Mouse (Mus musculus) small intestine, adult 2 months (tissue): ENCODE data around the gene Rbm44. TPM values are rescaled to one million over a fixed set of nuclear protein-coding genes. Genes with fewer than 3 reads are reported as not detected.

Experiments
- H3K27ac ChIP-seq: fragments of 200-500 bp; 2 replicates; pipeline ENCODE4 v1.5.1; 2012; ENCODE audit warnings: low read depth, low read length, control low read depth, inconsistent platforms; ENCODE audit not compliant: insufficient read depth
- H3K27me3 ChIP-seq: fragments of 200-500 bp; 2 replicates; pipeline ENCODE4 v1.6.1; 2012; ENCODE audit warnings: mild to moderate bottlenecking, moderate library complexity, low read length, inconsistent platforms; ENCODE audit not compliant: control insufficient read depth, insufficient read depth
- H3K36me3 ChIP-seq: fragments of 200-500 bp; 2 replicates; pipeline ENCODE4 v1.6.1; 2012; ENCODE audit warnings: mild to moderate bottlenecking, low read length, control low read depth, inconsistent platforms; ENCODE audit not compliant: control insufficient read depth, insufficient read depth
- H3K4me1 ChIP-seq: fragments of 200-500 bp; 2 replicates; pipeline ENCODE4 v1.6.1; 2012; ENCODE audit warnings: low read length, inconsistent platforms, mixed read lengths; ENCODE audit not compliant: control insufficient read depth, insufficient read depth, insufficient read length
- H3K4me3 ChIP-seq: fragments of 200-500 bp; 2 replicates; pipeline ENCODE4 v1.5.1; 2012; ENCODE audit warnings: low read depth, mild to moderate bottlenecking, control low read depth, inconsistent platforms, low read length, moderate library complexity
- CTCF ChIP-seq: fragments of 200-500 bp; IDR thresholded peaks from 2 replicates; pipeline ENCODE4 v1.5.1; 2012; ENCODE audit warnings: low read depth, mild to moderate bottlenecking, control low read depth, inconsistent platforms, low read length, moderate library complexity, mixed read lengths; ENCODE audit not compliant: insufficient replicate concordance, insufficient read length; ENCODE audit errors: extremely low read depth
- POLR2A ChIP-seq: fragments of 200-500 bp; IDR thresholded peaks from 2 replicates; pipeline ENCODE4 v1.6.1; 2012; ENCODE audit warnings: low read depth, mild to moderate bottlenecking, control low read depth, inconsistent platforms, low read length, moderate library complexity
- WGBS: fragments of 180-500 bp; shearing (Covaris S2); methylation state at CpG from one replicate; pipeline ENCODE4 v1.1.7; 2018; 5-methylcytosine and 5-hydroxymethylcytosine counted together
- polyA plus RNA-seq: library from polyadenylated mRNA; depleted of rRNA; stranded (reverse); fragments of >200 nt; gene quantifications from 2 replicates; pipeline ENCODE4 v1.2.3, GENCODE M21; 2012

The Rbm44 gene
- polyA plus RNA-seq, 1 experiment = not detected

GRCm38 (mm10) chr1:91207334-91208074 lies 62.6 kb downstream of the Rbm44 start:
- H3K36me3 ChIP-seq = no peaks in the 10 kb centered on the region
- H3K27me3 ChIP-seq = no peaks in the 10 kb centered on the region
- no peak for TF ChIP-seq CTCF
- TF ChIP-seq POLR2A = no peak
- H3K4me1 ChIP-seq = peaks cover 8% of the 10 kb centered on the region; the same call in 1 of the 2 replicates
- 0 out of 2 replicates have a peak overlapping the region, but pooled peaks have one; percentile 22 for H3K27ac ChIP-seq
- WGBS = 31% methylated on average over 3 of the region's 3 CpGs
- H3K4me3 ChIP-seq = no peak overlapping the region

- TF ChIP-seq POLR2A = no peak
- no peak for TF ChIP-seq CTCF
- Histone ChIP-seq H3K27ac (no peak overlapping the region), H3K4me1 (peaks cover 8% of the 10 kb centered on the region; the same call in 1 of the 2 replicates), H3K27me3 (no peaks in the 10 kb centered on the region), H3K4me3 (no peak overlapping the region), H3K36me3 (no peaks in the 10 kb centered on the region)
- 88% methylated on average over 6 of the region's 6 CpGs for WGBS
These were observed 64.5 kb downstream of the Rbm44 start for GRCm38 (mm10) chr1:91209343-91209742.

- Histone ChIP-seq H3K27ac (no peak overlapping the region), H3K27me3 (no peaks in the 10 kb centered on the region)
- TF ChIP-seq CTCF = no peak
- TF ChIP-seq POLR2A = no peak
These were observed 64.9 kb downstream of the Rbm44 start for GRCm38 (mm10) chr1:91209785-91210184.

GRCm38 (mm10) chr1:91211099-91211498 lies 66.2 kb downstream of the Rbm44 start:
- TF ChIP-seq CTCF (peak; percentile 70; the same call in 1 of the 2 replicates), POLR2A (no peak)
- no peak overlapping the region for H3K4me3 ChIP-seq
- H3K27me3 ChIP-seq = no peaks in the 10 kb centered on the region
- 79% methylated on average over 1 of the region's 1 CpGs for WGBS
- H3K4me1 ChIP-seq = peaks cover 8% of the 10 kb centered on the region; the same call in 1 of the 2 replicates
- H3K36me3 ChIP-seq = no peaks in the 10 kb centered on the region
- no peak overlapping the region for H3K27ac ChIP-seq

More at GRCm38 (mm10) chr1:91209785-91210184, 64.9 kb downstream of the Rbm44 start:
- H3K36me3 ChIP-seq = no peaks in the 10 kb centered on the region
- no peak overlapping the region for H3K4me3 ChIP-seq
- WGBS = 72% methylated on average over 6 of the region's 6 CpGs
- H3K4me1 ChIP-seq = peaks cover 8% of the 10 kb centered on the region; the same call in 1 of the 2 replicates

- WGBS = 64% methylated on average over 7 of the region's 7 CpGs
These were observed 66.7 kb downstream of the Rbm44 start for GRCm38 (mm10) chr1:91211591-91212008.

GRCm38 (mm10) chr1:91215264-91215663 lies 70.4 kb downstream of the Rbm44 start:
- TF ChIP-seq POLR2A = no peak
- no peak for TF ChIP-seq CTCF
- 96% methylated on average over 1 of the region's 1 CpGs for WGBS
- no peaks in the 10 kb centered on the region for H3K4me1 ChIP-seq
- no peaks in the 10 kb centered on the region for H3K27me3 ChIP-seq
- no peaks in the 10 kb centered on the region for H3K36me3 ChIP-seq
- no peak overlapping the region for H3K4me3 ChIP-seq
- H3K27ac ChIP-seq = no peak overlapping the region

More at GRCm38 (mm10) chr1:91211591-91212008, 66.7 kb downstream of the Rbm44 start:
- Histone ChIP-seq H3K36me3 (no peaks in the 10 kb centered on the region), H3K4me3 (no peak overlapping the region), H3K27ac (no peak overlapping the region), H3K4me1 (peaks cover 8% of the 10 kb centered on the region; the same call in 1 of the 2 replicates), H3K27me3 (no peaks in the 10 kb centered on the region)
- TF ChIP-seq POLR2A = no peak
- TF ChIP-seq CTCF = no peak

GRCm38 (mm10) chr1:91215981-91216380 lies 71.1 kb downstream of the Rbm44 start:
- WGBS = 3% methylated on average over 1 of the region's 1 CpGs
- H3K36me3 ChIP-seq = no peaks in the 10 kb centered on the region
- 0 out of 2 replicates have a peak overlapping the region, but pooled peaks have one; percentile 1 for H3K27ac ChIP-seq
- H3K4me3 ChIP-seq = no peak overlapping the region
- H3K27me3 ChIP-seq = no peaks in the 10 kb centered on the region
- H3K4me1 ChIP-seq = no peaks in the 10 kb centered on the region
- TF ChIP-seq CTCF (no peak), POLR2A (no peak)
